Mouse (Mus musculus) megakaryocyte progenitor cell, adult 5-6 weeks (primary cell): ENCODE data around the gene 4933416C03Rik. TPM values are rescaled to one million over a fixed set of nuclear protein-coding genes. Genes with fewer than 3 reads are reported as not detected.

Source experiments
- ATAC-seq: replicated peaks from 2 replicates; pipeline ENCODE4 v1.8.0; 2016; ENCODE audit warnings: mild to moderate bottlenecking, moderate TSS enrichment, inconsistent platforms; ENCODE audit not compliant: poor library complexity
- total RNA-seq, 2 experiments: library from RNA; stranded (forward) in 1 of 2; stranded (reverse) in 1 of 2; fragments of 157-497, 149-512 nt in 1 of 2; fragments of 200-1000 nt in 1 of 2; gene quantifications; 2 replicates each; pipeline versions ENCODE4 v1.2.3 to v1.2.4; 2015 to 2017

4933416C03Rik gene
- total RNA-seq, 2 experiments from 2014 or later, result not detected

GRCm38 (mm10) chr10:116080841-116081240 is 32.9 kb downstream of the 4933416C03Rik start:
- no peak for ATAC-seq

- no peak for ATAC-seq
These were observed 34.3 kb downstream of the 4933416C03Rik start for GRCm38 (mm10) chr10:116079396-116079795.

- no peak for ATAC-seq
These were observed 35.1 kb downstream of the 4933416C03Rik start for GRCm38 (mm10) chr10:116078636-116079035.

- ATAC-seq, result no peak
These were observed 37.8 kb downstream of the 4933416C03Rik start for GRCm38 (mm10) chr10:116075954-116076353.

Other genes with a start within 250 kb of the 4933416C03Rik start
- gene Ptprr, start 95.7 kb downstream of the 4933416C03Rik start, total RNA-seq (2015), result 2.5 and 2.9 TPM in 2 replicates
- gene Ptprr, start 95.7 kb downstream of the 4933416C03Rik start, total RNA-seq (2017), result 1.7 and 3.0 TPM in 2 replicates
- gene Ptprb, start 161.6 kb upstream of the 4933416C03Rik start, total RNA-seq (2015), result 0.02 TPM in 1 of 2 replicates, not detected in the other
- not detected in 2 replicates for gene Ptprb, start 161.6 kb upstream of the 4933416C03Rik start, total RNA-seq (2017)